Mouse (Mus musculus): ENCODE measurements around the gene Ccnd1.

The Ccnd1 gene

DNA sequence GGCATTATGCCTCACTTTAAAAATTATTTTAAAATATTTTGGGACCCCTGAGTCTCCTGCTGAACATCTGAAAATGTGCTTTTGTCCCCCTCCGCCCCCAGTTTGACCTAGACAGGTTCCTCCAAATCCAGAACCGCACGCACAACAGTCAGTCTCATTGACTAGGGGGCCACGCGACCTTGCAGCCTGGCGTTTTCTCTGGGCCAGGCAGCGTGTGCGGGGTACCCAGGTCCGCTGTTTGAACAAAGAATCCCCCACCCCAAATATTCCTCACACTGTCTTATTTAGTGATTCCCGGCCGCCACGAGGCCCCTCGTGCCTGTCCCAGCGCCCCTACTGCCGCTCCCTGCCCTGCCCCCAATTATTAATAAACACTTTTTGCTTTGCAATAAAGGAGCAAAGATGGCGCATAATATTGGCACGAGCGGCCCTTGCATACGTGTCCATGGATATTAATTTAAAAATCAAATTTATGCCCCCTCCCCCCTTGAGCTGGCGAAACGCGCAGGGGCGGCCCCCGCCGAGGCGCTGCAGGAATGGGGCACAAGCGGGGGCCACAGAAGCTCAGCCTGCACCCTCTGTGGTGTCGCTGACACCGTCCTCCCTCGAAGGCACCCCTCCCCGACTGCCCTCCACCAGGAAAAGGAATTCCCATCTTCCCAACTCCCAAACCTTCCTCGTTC is 923 bp downstream of the Ccnd1 start:
- peak; percentile 48 for DNase-seq (ENCODE audit: low read depth, low spot score)

GRCm38 (mm10) chr7:144937899-144938517 is 1.7 kb downstream of the Ccnd1 start:
- peak; percentile 29 for DNase-seq (ENCODE audit: low read depth, low spot score)

DNA sequence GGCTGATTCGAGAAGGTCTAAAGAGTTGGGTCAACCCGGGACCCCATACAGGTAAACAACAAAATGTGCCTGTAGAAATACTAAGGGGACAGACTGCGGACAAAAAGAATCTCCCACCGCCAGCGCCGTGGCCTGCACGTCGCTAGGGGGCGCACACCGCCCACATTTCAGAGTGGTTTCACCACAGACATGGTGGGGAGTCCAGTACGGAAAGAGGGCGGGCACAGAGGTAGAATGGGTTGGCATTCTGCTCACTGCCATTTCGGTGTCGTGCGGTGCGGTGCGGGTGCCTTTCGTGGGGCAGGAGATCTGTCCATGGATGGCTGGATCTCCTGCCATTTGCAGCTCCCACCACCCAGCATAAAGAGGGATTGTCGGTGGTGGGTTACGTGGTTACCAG is 2.2 kb downstream of the Ccnd1 start:
- peak; percentile 87 for DNase-seq (ENCODE audit: low read depth, low spot score)

- DNase-seq (ENCODE audit: low read depth, low spot score): no peak
Observed at GRCm38 (mm10) chr7:144936311-144936880, 3.3 kb downstream of the Ccnd1 start.

- peak; percentile 74 for DNase-seq (ENCODE audit: low read depth, low spot score)
Observed at GRCm38 (mm10) chr7:144935563-144935962, 4.2 kb downstream of the Ccnd1 start.

- DNase-seq (ENCODE audit: low read depth, low spot score): no peak
Observed at GRCm38 (mm10) chr7:144934901-144935300, 4.8 kb downstream of the Ccnd1 start.

- DNase-seq (ENCODE audit: low read depth, low spot score): no peak
Observed at GRCm38 (mm10) chr7:144933796-144934195, 5.9 kb downstream of the Ccnd1 start.

- DNase-seq (ENCODE audit: low read depth, low spot score): peak; percentile 4
Observed at GRCm38 (mm10) chr7:144933336-144933735, 6.4 kb downstream of the Ccnd1 start.

DNA sequence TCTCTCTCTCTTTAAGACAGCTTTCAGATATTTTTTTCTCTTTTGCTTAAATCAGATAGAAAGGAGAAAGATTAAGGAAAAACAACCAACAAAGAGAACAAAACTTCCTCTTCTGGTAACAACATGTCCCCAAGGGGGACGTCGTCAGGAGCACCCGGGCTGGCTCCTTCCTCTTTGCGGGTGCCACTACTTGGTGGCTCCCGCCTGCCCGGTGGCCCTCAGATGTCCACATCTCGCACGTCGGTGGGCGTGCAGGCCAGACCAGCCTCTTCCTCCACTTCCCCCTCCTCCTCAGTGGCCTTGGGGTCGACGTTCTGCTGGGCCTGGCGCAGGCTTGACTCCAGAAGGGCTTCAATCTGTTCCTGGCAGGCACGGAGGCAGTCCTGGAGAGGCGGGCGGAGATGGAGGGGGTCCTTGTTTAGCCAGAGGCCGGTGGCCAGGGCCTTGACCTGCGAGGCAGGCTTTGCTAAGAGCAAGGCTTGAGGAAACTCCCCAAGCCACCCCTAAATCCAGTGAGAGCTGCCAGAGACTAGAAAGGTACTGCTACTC is 7.3 kb downstream of the Ccnd1 start:
- no peak for DNase-seq (ENCODE audit: low read depth, low spot score)

GRCm38 (mm10) chr7:144931778-144932177 is 7.9 kb downstream of the Ccnd1 start:
- DNase-seq (ENCODE audit: low read depth, low spot score): peak; percentile 40

GRCm38 (mm10) chr7:144929931-144930330 is 9.8 kb downstream of the Ccnd1 start:
- DNase-seq (ENCODE audit: low read depth, low spot score): no peak

GRCm38 (mm10) chr7:144929506-144929905 is 10.2 kb downstream of the Ccnd1 start:
- peak; percentile 17 for DNase-seq (ENCODE audit: low read depth, low spot score)

DNA sequence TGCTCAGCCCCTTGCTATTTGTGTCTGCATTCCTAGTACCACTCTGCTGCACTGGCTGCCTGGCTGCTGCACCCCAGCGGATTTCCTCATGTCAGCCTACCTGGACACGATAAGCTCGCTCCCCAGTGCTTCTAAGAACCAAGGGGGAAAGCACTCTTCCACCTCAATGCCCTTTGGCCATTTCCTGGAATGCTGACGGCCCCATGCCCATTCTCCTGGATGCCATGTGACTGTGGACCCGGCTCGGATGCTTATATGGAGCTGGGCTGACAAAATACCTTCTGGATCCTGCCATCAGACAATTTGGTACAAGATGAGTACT is 10.9 kb downstream of the Ccnd1 start:
- DNase-seq (ENCODE audit: low read depth, low spot score): no peak

- no peak for DNase-seq (ENCODE audit: low read depth, low spot score)
Observed at GRCm38 (mm10) chr7:144928009-144928888, 11.5 kb downstream of the Ccnd1 start.

GRCm38 (mm10) chr7:144927591-144927990 is 12.1 kb downstream of the Ccnd1 start:
- DNase-seq (ENCODE audit: low read depth, low spot score): no peak

DNA sequence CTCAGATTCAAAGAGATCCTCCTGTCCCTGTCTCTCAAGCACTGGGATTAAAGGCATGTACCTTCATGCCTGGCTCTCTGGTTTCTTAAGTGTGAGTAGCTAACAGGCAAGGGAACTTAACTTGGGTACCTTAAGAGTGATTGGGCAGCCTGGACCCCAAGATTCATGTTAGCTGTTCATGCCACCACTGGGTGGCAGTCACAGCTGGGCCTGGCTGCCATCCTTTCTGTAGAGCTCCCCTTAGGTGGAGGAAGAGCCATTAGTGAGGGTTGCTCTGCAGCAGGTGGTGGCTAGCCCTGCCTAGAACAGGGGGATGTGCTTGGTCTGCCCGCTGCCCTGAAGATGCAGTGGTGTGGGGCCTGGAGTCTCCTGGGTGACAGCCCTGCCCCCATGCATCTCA is 20.9 kb downstream of the Ccnd1 start:
- DNase-seq (ENCODE audit: low read depth, low spot score): peak; percentile 37

- DNase-seq (ENCODE audit: low read depth, low spot score): peak; percentile 89
Observed at GRCm38 (mm10) chr7:144914948-144915750, 24.6 kb downstream of the Ccnd1 start, which contains the start of gene LTO1. Gene LTO1 (plus strand): TSS chr7:144915100.

DNA sequence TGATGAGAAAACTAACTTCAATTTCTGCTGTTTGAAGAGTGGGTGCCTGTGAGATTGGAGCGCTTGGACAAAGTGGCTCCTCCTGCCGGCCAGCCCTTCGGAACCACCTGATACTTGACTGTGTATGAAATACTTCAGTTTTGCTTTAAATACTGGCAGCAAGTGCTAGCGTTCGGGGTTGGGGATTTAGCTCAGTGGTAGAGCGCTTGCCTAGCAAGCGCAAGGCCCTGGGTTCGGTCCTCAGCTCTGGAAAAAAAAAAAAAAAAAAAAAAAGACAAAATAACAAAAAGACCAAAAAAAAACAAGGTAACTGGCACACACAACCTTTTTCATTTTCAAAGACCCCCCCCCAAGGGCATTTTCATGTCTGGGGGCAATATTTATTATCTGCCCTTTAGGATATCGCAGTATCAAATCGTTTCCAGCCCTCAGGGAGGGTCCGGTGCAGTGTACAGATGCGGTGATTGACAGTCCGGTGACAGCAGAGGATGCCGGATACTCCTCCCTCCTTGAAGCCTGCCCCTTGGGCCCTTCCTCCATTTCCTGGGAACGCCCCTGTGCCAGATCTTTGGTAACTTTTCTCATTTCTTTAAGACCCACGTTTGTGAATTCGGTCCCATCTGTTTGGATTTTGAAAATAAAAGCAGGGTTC is 25.3 kb downstream of the Ccnd1 start:
- peak; percentile 82 for DNase-seq (ENCODE audit: low read depth, low spot score)

- no peak for DNase-seq (ENCODE audit: low read depth, low spot score)
Observed at GRCm38 (mm10) chr7:144912897-144913296, 26.8 kb downstream of the Ccnd1 start.

GRCm38 (mm10) chr7:144911121-144911520 is 28.6 kb downstream of the Ccnd1 start:
- DNase-seq (ENCODE audit: low read depth, low spot score): no peak
